Mouse (Mus musculus): ENCODE results near the gene Olfr1340. TPM values are rescaled to one million over a fixed set of nuclear protein-coding genes. Genes with fewer than 3 reads are reported as not detected.

Olfr1340 gene
- polyA plus RNA-seq, 1 experiment from 2014 or later: not detected

GRCm38 (mm10) chr4:118739574-118739973 lies 19.6 kb downstream of the Olfr1340 start:
- Histone ChIP-seq H3K4me3 (ENCODE audit: low read depth, low read length) (no peak overlapping the region), H3K9me3 (replicated peaks; ENCODE audit: control insufficient read depth, low read length) (no peaks in the 10 kb centered on the region), H3K27ac (ENCODE audit: low read depth, low read length) (no peak overlapping the region), H3K4me2 (no peak overlapping the region), H3K27me3 (ENCODE audit: control insufficient read depth, insufficient read depth, low read length) (peaks cover 20% of the 10 kb centered on the region), H3K36me3 (ENCODE audit: control insufficient read depth, insufficient read depth, low read length) (no peaks in the 10 kb centered on the region), H3K4me1 (ENCODE audit: control insufficient read depth, insufficient read depth, low read length) (no peaks in the 10 kb centered on the region), H3K9ac (ENCODE audit: low read depth, low read length) (no peak overlapping the region)
- WGBS (ENCODE audit: insufficient replicate concordance): 60% methylated on average over 3 of the region's 3 CpGs
- ATAC-seq (replicated peaks; ENCODE audit: insufficient number of reproducible peaks, low FRiP score, low TSS enrichment): no peak

- no peaks in the 10 kb centered on the region for H3K36me3 ChIP-seq (ENCODE audit: control insufficient read depth, insufficient read depth, low read length)
- H3K4me2 ChIP-seq: no peak overlapping the region; the same call in 1 of the 2 replicates
- H3K4me1 ChIP-seq (ENCODE audit: control insufficient read depth, insufficient read depth, low read length): no peaks in the 10 kb centered on the region
- H3K27ac ChIP-seq (ENCODE audit: low read depth, low read length): no peak overlapping the region
- no peak overlapping the region for H3K9ac ChIP-seq (ENCODE audit: low read depth, low read length)
- H3K27me3 ChIP-seq (ENCODE audit: control insufficient read depth, insufficient read depth, low read length): peaks cover 20% of the 10 kb centered on the region
- ATAC-seq (replicated peaks; ENCODE audit: insufficient number of reproducible peaks, low FRiP score, low TSS enrichment): no peak
- no peaks in the 10 kb centered on the region for H3K9me3 ChIP-seq (replicated peaks; ENCODE audit: control insufficient read depth, low read length)
- H3K4me3 ChIP-seq (ENCODE audit: low read depth, low read length): no peak overlapping the region
- 7% methylated on average over 11 of the region's 11 CpGs for WGBS (ENCODE audit: insufficient replicate concordance)
These were observed 21.2 kb downstream of the Olfr1340 start for GRCm38 (mm10) chr4:118740988-118741698.

GRCm38 (mm10) chr4:118741881-118742280 lies 21.9 kb downstream of the Olfr1340 start:
- no peaks in the 10 kb centered on the region for H3K4me1 ChIP-seq (ENCODE audit: control insufficient read depth, insufficient read depth, low read length)
- H3K27ac ChIP-seq (ENCODE audit: low read depth, low read length): no peak overlapping the region
- no peaks in the 10 kb centered on the region for H3K36me3 ChIP-seq (ENCODE audit: control insufficient read depth, insufficient read depth, low read length)
- H3K4me3 ChIP-seq (ENCODE audit: low read depth, low read length): no peak overlapping the region
- no peak overlapping the region; the same call in 1 of the 2 replicates for H3K4me2 ChIP-seq
- 8% methylated on average over 16 of the region's 16 CpGs for WGBS (ENCODE audit: insufficient replicate concordance)
- no peak for ATAC-seq (replicated peaks; ENCODE audit: insufficient number of reproducible peaks, low FRiP score, low TSS enrichment)
- no peaks in the 10 kb centered on the region for H3K9me3 ChIP-seq (replicated peaks; ENCODE audit: control insufficient read depth, low read length)
- H3K27me3 ChIP-seq (ENCODE audit: control insufficient read depth, insufficient read depth, low read length): peaks cover 20% of the 10 kb centered on the region
- no peak overlapping the region for H3K9ac ChIP-seq (ENCODE audit: low read depth, low read length)

GRCm38 (mm10) chr4:118758637-118759036 lies 38.7 kb downstream of the Olfr1340 start, which contains the start of gene Olfr1338:
Olfr1338 (minus strand) TSS chr4:118758737.
- H3K4me2 ChIP-seq: no peak within 1 kb of the TSS
- H3K27me3 ChIP-seq (ENCODE audit: control insufficient read depth, insufficient read depth, low read length): no peaks in the 10 kb centered on the region
- H3K4me3 ChIP-seq (ENCODE audit: low read depth, low read length): no peak within 1 kb of the TSS
- 52% methylated on average over 1 of the region's 1 CpGs for WGBS (ENCODE audit: insufficient replicate concordance)
- ATAC-seq (replicated peaks; ENCODE audit: insufficient number of reproducible peaks, low FRiP score, low TSS enrichment): no peak
- no peaks in the 10 kb centered on the region for H3K4me1 ChIP-seq (ENCODE audit: control insufficient read depth, insufficient read depth, low read length)
- H3K27ac ChIP-seq (ENCODE audit: low read depth, low read length): no peak within 1 kb of the TSS
- no peak within 1 kb of the TSS for H3K9ac ChIP-seq (ENCODE audit: low read depth, low read length)
- no peaks in the 10 kb centered on the region for H3K36me3 ChIP-seq (ENCODE audit: control insufficient read depth, insufficient read depth, low read length)
- H3K9me3 ChIP-seq (replicated peaks; ENCODE audit: control insufficient read depth, low read length): no peaks in the 10 kb centered on the region

Other genes with a start within 250 kb of the Olfr1340 start
- gene Tie1, start 230.1 kb upstream of the Olfr1340 start, polyA plus RNA-seq (2014; fragmentation: Nextera tagmentation; extraction: Ambion mirVana): 34.6 and 40.9 TPM in 2 replicates
- gene 2610528J11Rik, start 193.1 kb upstream of the Olfr1340 start, polyA plus RNA-seq (2014; fragmentation: Nextera tagmentation; extraction: Ambion mirVana): 0.31 and 0.39 TPM in 2 replicates
- 0.16 and 0.45 TPM in 2 replicates for gene Tmem125, start 176.1 kb upstream of the Olfr1340 start, polyA plus RNA-seq (2014; fragmentation: Nextera tagmentation; extraction: Ambion mirVana)
- gene Cfap57, start 99.4 kb upstream of the Olfr1340 start, polyA plus RNA-seq (2014; fragmentation: Nextera tagmentation; extraction: Ambion mirVana): 1.2 and 1.5 TPM in 2 replicates
- gene Ebna1bp2, start 99.3 kb upstream of the Olfr1340 start, polyA plus RNA-seq (2014; fragmentation: Nextera tagmentation; extraction: Ambion mirVana): 106 and 111 TPM in 2 replicates
- not detected in 2 replicates for gene Olfr62, start 61.2 kb upstream of the Olfr1340 start, polyA plus RNA-seq (2014; fragmentation: Nextera tagmentation; extraction: Ambion mirVana)
- gene Olfr1342, start 27.4 kb upstream of the Olfr1340 start, polyA plus RNA-seq (2014; fragmentation: Nextera tagmentation; extraction: Ambion mirVana): not detected in 2 replicates
- not detected in 2 replicates for gene Olfr1341, start 16.6 kb upstream of the Olfr1340 start, polyA plus RNA-seq (2014; fragmentation: Nextera tagmentation; extraction: Ambion mirVana)
- gene Olfr1339, start 12.0 kb downstream of the Olfr1340 start, polyA plus RNA-seq (2014; fragmentation: Nextera tagmentation; extraction: Ambion mirVana): not detected in 2 replicates
- gene Olfr1338, start 38.6 kb downstream of the Olfr1340 start, polyA plus RNA-seq (2014; fragmentation: Nextera tagmentation; extraction: Ambion mirVana): not detected in 2 replicates
- gene Olfr1337, start 62.4 kb downstream of the Olfr1340 start, polyA plus RNA-seq (2014; fragmentation: Nextera tagmentation; extraction: Ambion mirVana): not detected in 2 replicates
- gene Olfr1335, start 89.8 kb downstream of the Olfr1340 start, polyA plus RNA-seq (2014; fragmentation: Nextera tagmentation; extraction: Ambion mirVana): not detected in 2 replicates
- gene Olfr1333, start 116.1 kb downstream of the Olfr1340 start, polyA plus RNA-seq (2014; fragmentation: Nextera tagmentation; extraction: Ambion mirVana): not detected in 2 replicates
- gene Olfr1331, start 144.5 kb downstream of the Olfr1340 start, polyA plus RNA-seq (2014; fragmentation: Nextera tagmentation; extraction: Ambion mirVana): not detected in 2 replicates
- gene Olfr1330, start 168.5 kb downstream of the Olfr1340 start, polyA plus RNA-seq (2014; fragmentation: Nextera tagmentation; extraction: Ambion mirVana): not detected in 2 replicates
- not detected in 2 replicates for gene Olfr1329, start 197.3 kb downstream of the Olfr1340 start, polyA plus RNA-seq (2014; fragmentation: Nextera tagmentation; extraction: Ambion mirVana)
- 0.04 TPM in 1 of 2 replicates, not detected in the other for gene Olfr1328, start 218.5 kb downstream of the Olfr1340 start, polyA plus RNA-seq (2014; fragmentation: Nextera tagmentation; extraction: Ambion mirVana)
- gene Lao1, start 241.4 kb downstream of the Olfr1340 start, polyA plus RNA-seq (2014; fragmentation: Nextera tagmentation; extraction: Ambion mirVana): not detected in 2 replicates